Mouse (Mus musculus) urinary bladder, postnatal 14 days (tissue): ENCODE results near the gene Emilin1.
"Not testable (repeated sequence)": the region's sequence is repeated elsewhere in the genome, so short reads cannot be mapped to it uniquely, and the experiment has no call there.

ENCODE experiments used
- DNase-seq: peaks from one replicate; pipeline ENCODE4 v3.0.0; 2021; ENCODE audit warnings: low spot score

Emilin1 gene

GRCm38 (mm10) chr5:30913060-30913841 is at the start of gene Emilin1:
TSS of gene Emilin1 (plus strand) at chr5:30913402.
- DNase-seq: peak; percentile 64

- DNase-seq: peak; percentile 75
Measured at GRCm38 (mm10) chr5:30863852-30864251, 49.4 kb upstream of the Emilin1 start.

GRCm38 (mm10) chr5:30864322-30864721 is 48.9 kb upstream of the Emilin1 start:
- DNase-seq: no peak

- DNase-seq: no peak
Measured at GRCm38 (mm10) chr5:30866871-30867270, 46.3 kb upstream of the Emilin1 start.

- no peak for DNase-seq
Measured at GRCm38 (mm10) chr5:30867712-30868111, 45.5 kb upstream of the Emilin1 start, which contains the start of gene Tmem214. TSS of gene Tmem214 (plus strand) at chr5:30868012.

- DNase-seq: no peak
Measured at GRCm38 (mm10) chr5:30868981-30869380, 44.2 kb upstream of the Emilin1 start.

- DNase-seq: peak; percentile 93
Measured at GRCm38 (mm10) chr5:30869405-30870130, 43.6 kb upstream of the Emilin1 start.

GRCm38 (mm10) chr5:30870131-30870406 is 43.1 kb upstream of the Emilin1 start:
- DNase-seq: no peak

- no peak for DNase-seq
Measured at GRCm38 (mm10) chr5:30872574-30872973, 40.6 kb upstream of the Emilin1 start.

GRCm38 (mm10) chr5:30874365-30874764 is 38.8 kb upstream of the Emilin1 start:
- DNase-seq: no peak

- no peak for DNase-seq
Measured at GRCm38 (mm10) chr5:30878616-30879015, 34.6 kb upstream of the Emilin1 start.

GRCm38 (mm10) chr5:30879347-30879943 is 33.8 kb upstream of the Emilin1 start:
- no peak for DNase-seq

GRCm38 (mm10) chr5:30881839-30882238 is 31.4 kb upstream of the Emilin1 start:
- DNase-seq: not testable (repeated sequence)

- no peak for DNase-seq
Measured at GRCm38 (mm10) chr5:30886209-30886608, 27.0 kb upstream of the Emilin1 start.

- no peak for DNase-seq
Measured at GRCm38 (mm10) chr5:30886731-30887130, 26.5 kb upstream of the Emilin1 start.

GRCm38 (mm10) chr5:30887331-30887761 is 25.9 kb upstream of the Emilin1 start:
- peak; percentile 67 for DNase-seq

- peak; percentile 94 for DNase-seq
Measured at GRCm38 (mm10) chr5:30887858-30888336, 25.3 kb upstream of the Emilin1 start.

- DNase-seq: peak; percentile 93
Measured at GRCm38 (mm10) chr5:30888337-30889087, 24.7 kb upstream of the Emilin1 start, which contains the start of gene Agbl5. TSS of gene Agbl5 (plus strand) at chr5:30888694.

GRCm38 (mm10) chr5:30889088-30889754 is 24.0 kb upstream of the Emilin1 start:
- no peak for DNase-seq

- no peak for DNase-seq
Measured at GRCm38 (mm10) chr5:30890375-30890774, 22.8 kb upstream of the Emilin1 start.

- DNase-seq: no peak
Measured at GRCm38 (mm10) chr5:30901860-30902259, 11.3 kb upstream of the Emilin1 start.
